Mouse (Mus musculus): Measurements from ENCODE around the gene Git2.

- TF ChIP-seq CTCF (IDR thresholded peaks at IDR 0.05; ENCODE audit: low read depth) (no peak), EP300 (IDR thresholded peaks at IDR 0.05; ENCODE audit: low read depth) (no peak)
These were observed 31.3 kb upstream of the Git2 start for GRCm38 (mm10) chr5:114806636-114807035.
